Mouse (Mus musculus) CH12.LX (cell line): Measurements from ENCODE around the gene Hoxb2. TPM values are rescaled to one million over a fixed set of nuclear protein-coding genes. Genes with fewer than 3 reads are reported as not detected.

Experiments used
- DNase-seq: peaks from one replicate; pipeline ENCODE4 v3.0.0-alpha.2; 2013; ENCODE audit errors: extremely low read depth
- H3K27ac ChIP-seq: 2 replicates; pipeline ENCODE4 v1.5.1; 2012; ENCODE audit warnings: low read depth, mild to moderate bottlenecking, control low read depth, moderate library complexity; ENCODE audit not compliant: insufficient read depth
- H3K27me3 ChIP-seq: replicated peaks from 2 replicates; pipeline ENCODE3; 2012; ENCODE audit warnings: inconsistent platforms
- H3K36me3 ChIP-seq, 2 experiments: replicated peaks in 1 of 2; 2 replicates each; pipeline versions ENCODE3 to v1.6.1; 2012; ENCODE audit warnings: inconsistent platforms in 1 of 2, low read length in 1 of 2, mild to moderate bottlenecking in 1 of 2, mixed read lengths in 1 of 2, moderate library complexity in 1 of 2; ENCODE audit not compliant: control insufficient read depth in 1 of 2, insufficient read depth in 1 of 2
- H3K4me1 ChIP-seq, 2 experiments: 2 replicates each; pipeline ENCODE4 v1.6.1; 2012; ENCODE audit warnings: inconsistent platforms in 1 of 2, moderate library complexity in 1 of 2; ENCODE audit not compliant: insufficient read depth in 2 of 2, control insufficient read depth in 1 of 2
- H3K4me2 ChIP-seq: 2 replicates; pipeline ENCODE4 v1.6.1; 2012; ENCODE audit warnings: low read depth, mild to moderate bottlenecking, control low read depth; ENCODE audit not compliant: poor library complexity, insufficient read depth, severe bottlenecking
- H3K4me3 ChIP-seq, 3 experiments: fragments of 150-350 bp in 1 of 3; sonication (generic) in 1 of 3; replicated peaks in 1 of 3; 2 replicates each; pipeline versions ENCODE3 to v1.5.1; 2011 to 2012; ENCODE audit warnings: low read depth in 2 of 3, low read length in 2 of 3, mild to moderate bottlenecking in 2 of 3, moderate library complexity in 2 of 3, control low read depth in 1 of 3, improper control_type of control experiment in 1 of 3, inconsistent platforms in 1 of 3, mixed read lengths in 1 of 3; ENCODE audit not compliant: poor library complexity in 1 of 3
- H3K79me2 ChIP-seq: replicated peaks from 2 replicates; pipeline ENCODE4 v1.6.1; 2012; ENCODE audit warnings: mild to moderate bottlenecking, moderate library complexity; ENCODE audit not compliant: control insufficient read depth, poor library complexity, insufficient read depth, severe bottlenecking; ENCODE audit errors: extremely low read depth
- H3K9ac ChIP-seq: 2 replicates; pipeline ENCODE4 v1.6.1; 2012; ENCODE audit warnings: low read depth, mild to moderate bottlenecking, control low read depth, moderate library complexity; ENCODE audit not compliant: insufficient read depth
- H3K9me3 ChIP-seq: replicated peaks from 2 replicates; pipeline ENCODE3; 2012; ENCODE audit warnings: low read length, inconsistent platforms, mixed read lengths
- BHLHE40 ChIP-seq: IDR thresholded peaks from 2 replicates; pipeline ENCODE4 v1.6.1; 2011; ENCODE audit warnings: mild to moderate bottlenecking, low read depth, low read length, improper control_type of control experiment
- CHD1 ChIP-seq: IDR thresholded peaks from 2 replicates; pipeline ENCODE4 v1.6.1; 2012; ENCODE audit warnings: low read depth, low read length, improper control_type of control experiment, inconsistent platforms
- GABPA ChIP-seq: IDR thresholded peaks from 2 replicates; pipeline ENCODE4 v1.6.1; 2012; ENCODE audit warnings: low read depth, low read length, improper control_type of control experiment, inconsistent platforms; ENCODE audit not compliant: insufficient replicate concordance
- JUN ChIP-seq: IDR thresholded peaks from 2 replicates; pipeline ENCODE4 v1.6.1; 2011; ENCODE audit warnings: low read depth, mild to moderate bottlenecking, low read length, improper control_type of control experiment, moderate library complexity; ENCODE audit not compliant: insufficient read depth
- JUND ChIP-seq: conservative IDR thresholded peaks from 2 replicates; pipeline ENCODE4 v1.6.1; 2011; ENCODE audit warnings: low read depth, low read length, improper control_type of control experiment
- MAFK ChIP-seq: IDR thresholded peaks from 2 replicates; pipeline ENCODE4 v1.6.1; 2011; ENCODE audit warnings: low read length, improper control_type of control experiment; ENCODE audit not compliant: insufficient replicate concordance
- MAZ ChIP-seq: IDR thresholded peaks from 2 replicates; pipeline ENCODE4 v1.6.1; 2012; ENCODE audit warnings: low read depth, mild to moderate bottlenecking, inconsistent platforms, low read length, improper control_type of control experiment, moderate library complexity
- MEF2A ChIP-seq: IDR thresholded peaks from 2 replicates; pipeline ENCODE4 v1.6.1; 2014; ENCODE audit warnings: low read depth, mild to moderate bottlenecking, inconsistent platforms, low read length, improper control_type of control experiment, borderline replicate concordance
- MXI1 ChIP-seq: IDR thresholded peaks from 2 replicates; pipeline ENCODE4 v1.6.1; 2011; ENCODE audit warnings: mild to moderate bottlenecking, low read depth, low read length, improper control_type of control experiment
- MYC ChIP-seq: IDR thresholded peaks from 2 replicates; pipeline ENCODE4 v1.6.1; 2011; ENCODE audit warnings: low read depth, mild to moderate bottlenecking, improper control_type of control experiment, low read length
- NRF1 ChIP-seq: IDR thresholded peaks from 2 replicates; pipeline ENCODE4 v1.6.1; 2014; ENCODE audit warnings: low read depth, mild to moderate bottlenecking, inconsistent platforms, low read length, improper control_type of control experiment, moderate library complexity
- POLR2A ChIP-seq: IDR thresholded peaks from 2 replicates; pipeline ENCODE4 v1.6.1; 2011; ENCODE audit warnings: low read depth, mild to moderate bottlenecking, improper control_type of control experiment, low read length
- RCOR1 ChIP-seq: conservative IDR thresholded peaks from 2 replicates; pipeline ENCODE4 v1.6.1; 2012; ENCODE audit warnings: low read depth, mild to moderate bottlenecking, inconsistent platforms, low read length, improper control_type of control experiment
- SMC3 ChIP-seq: IDR thresholded peaks from 2 replicates; pipeline ENCODE4 v1.6.1; 2011; ENCODE audit warnings: low read depth, low read length, improper control_type of control experiment
- TCF12 ChIP-seq: IDR thresholded peaks from 2 replicates; pipeline ENCODE4 v1.6.1; 2014; ENCODE audit warnings: low read depth, mild to moderate bottlenecking, inconsistent platforms, low read length, improper control_type of control experiment
- UBTF ChIP-seq: IDR thresholded peaks from 2 replicates; pipeline ENCODE4 v1.6.1; 2012; ENCODE audit warnings: low read depth, mild to moderate bottlenecking, inconsistent platforms, low read length, improper control_type of control experiment, moderate library complexity
- USF1 ChIP-seq: IDR thresholded peaks from 2 replicates; pipeline ENCODE4 v1.6.1; 2014; ENCODE audit warnings: low read depth, mild to moderate bottlenecking, inconsistent platforms, low read length, improper control_type of control experiment
- USF2 ChIP-seq: conservative IDR thresholded peaks from 2 replicates; pipeline ENCODE4 v1.6.1; 2011; ENCODE audit warnings: low read depth, low read length, improper control_type of control experiment
- ZC3H11A ChIP-seq: IDR thresholded peaks from 2 replicates; pipeline ENCODE4 v1.6.1; 2012; ENCODE audit warnings: low read depth, mild to moderate bottlenecking, inconsistent platforms, low read length, improper control_type of control experiment
- ZNF384 ChIP-seq: IDR thresholded peaks from 2 replicates; pipeline ENCODE4 v1.6.1; 2012; ENCODE audit warnings: low read depth, low read length, improper control_type of control experiment, inconsistent platforms
- dilution Hi-C: fragments of 300-500 bp; cut with MboI; formaldehyde crosslinking; loops from 2 replicates; pipeline ENCODE4 v1.14.3; 2020; ENCODE audit warnings: low sequenced_read_pairs; ENCODE audit not compliant: extremely low pct_unique_long_range_greater_than_20kb, extremely low pct_ligation_motif_present
- in situ Hi-C: fragments of 300-500 bp; cut with MboI; formaldehyde crosslinking; loops from 3 replicates; pipeline ENCODE4 v1.14.3; 2019; ENCODE audit warnings: low sequenced_read_pairs, low pct_ligation_motif_present, low pct_unique_long_range_greater_than_20kb, mixed read lengths
- polyA plus RNA-seq: library from polyadenylated mRNA; unstranded; fragments of >175 nt; gene quantifications from 2 replicates; pipeline ENCODE4 v1.2.1, GENCODE M21; 2012; ENCODE audit warnings: low read depth; ENCODE audit not compliant: insufficient read length
- total RNA-seq, 2 experiments: library from RNA; depleted of rRNA; stranded (reverse); fragments of 300-350 nt in 1 of 2; fragments of >200 nt in 1 of 2; gene quantifications; 2 replicates each; pipeline ENCODE4 v1.2.3; 2012 to 2014

Hoxb2 gene
- total and polyA plus RNA-seq, 3 experiments = not detected

GRCm38 (mm10) chr11:96311520-96312417, 38.6 kb upstream of the Hoxb2 start (continued):
- TF ChIP-seq GABPA (no peak), MAZ (peak; percentile 63; the same call in 1 of the 2 replicates), MAFK (no peak), NRF1 (0 out of 2 replicates have a peak, but pooled peaks have one; percentile 27), MEF2A (0 out of 2 replicates have a peak, but pooled peaks have one; percentile 35)

- Histone ChIP-seq H3K9ac (no peak overlapping the region), H3K9me3 (no peaks in the 10 kb centered on the region), H3K4me3 (no peak overlapping the region), H3K4me2 (no peak overlapping the region), H3K79me2 (no peaks in the 10 kb centered on the region), H3K36me3 (no peaks in the 10 kb centered on the region), H3K4me1 (peaks cover 4 to 29% of the 10 kb centered on the region in 2 experiments; a peak in 2 of 4 replicates)
- no peak for DNase-seq
- dilution Hi-C loops = no loop called here
- TF ChIP-seq CHD1 = no peak
- no peak for TF ChIP-seq USF2
- no peak for TF ChIP-seq BHLHE40
- TF ChIP-seq, all 38 proteins: peak for 0
- H3K27ac ChIP-seq = no peak overlapping the region
- in situ Hi-C loops = loop anchor here (25.0 kb wide), 1 partner anchor 224 kb away; no protein-coding TSS in a partner anchor
- H3K27me3 ChIP-seq = peaks cover 64% of the 10 kb centered on the region
Observed at GRCm38 (mm10) chr11:96313134-96313533, 37.2 kb upstream of the Hoxb2 start.

- Histone ChIP-seq H3K4me3 (no peak overlapping the region), H3K27ac (no peak overlapping the region), H3K4me1 (peaks cover 4 to 30% of the 10 kb centered on the region in 2 experiments; a peak in 2 of 4 replicates), H3K27me3 (peaks cover 58% of the 10 kb centered on the region), H3K36me3 (no peaks in the 10 kb centered on the region)
- in situ Hi-C loops = loop anchor here (25.0 kb wide), 1 partner anchor 223 kb away; no protein-coding TSS in a partner anchor
- TF ChIP-seq ZC3H11A (no peak), USF1 (no peak), POLR2A (no peak), MEF2A (no peak), MYC (no peak), TCF12 (no peak), JUND (no peak), RCOR1 (no peak), BHLHE40 (no peak), MAZ (no peak), JUN (no peak), SMC3 (no peak), ZNF384 (no peak), UBTF (no peak), MXI1 (no peak)
- TF ChIP-seq, all 38 proteins: peak for 0
- Histone ChIP-seq H3K9me3 (no peaks in the 10 kb centered on the region), H3K79me2 (no peaks in the 10 kb centered on the region), H3K9ac (no peak overlapping the region), H3K4me2 (no peak overlapping the region)
- dilution Hi-C loops = no loop called here
- DNase-seq = no peak
Observed at GRCm38 (mm10) chr11:96313806-96314428, 36.4 kb upstream of the Hoxb2 start.
